Mouse (Mus musculus) limb, embryonic 13.5 days (tissue): Measurements from ENCODE around the gene Hmgb1. TPM values are rescaled to one million over a fixed set of nuclear protein-coding genes. Genes with fewer than 3 reads are reported as not detected.

Experiments used
- ATAC-seq: fragments of 200-750 bp; cut with Nextera tagmentation; 2 replicates; pipeline ENCODE4 v1.8.0; 2017; ENCODE audit warnings: low read depth, moderate number of reproducible peaks, moderate TSS enrichment; ENCODE audit not compliant: low FRiP score
- H3K27ac ChIP-seq: fragments of 300-500 bp; sonication (generic); 2 replicates; pipeline ENCODE4 v1.5.1; 2015; ENCODE audit warnings: inconsistent platforms, mild to moderate bottlenecking, moderate library complexity
- H3K27me3 ChIP-seq: fragments of 300-500 bp; sonication (generic); 2 replicates; pipeline ENCODE4 v1.6.1; 2015; ENCODE audit warnings: mild to moderate bottlenecking, inconsistent platforms
- H3K36me3 ChIP-seq: fragments of 300-500 bp; sonication (generic); 2 replicates; pipeline ENCODE4 v1.6.1; 2015; ENCODE audit warnings: inconsistent platforms, mild to moderate bottlenecking, moderate library complexity
- H3K4me1 ChIP-seq: fragments of 300-500 bp; sonication (generic); 2 replicates; pipeline ENCODE4 v1.6.1; 2015; ENCODE audit warnings: inconsistent platforms
- H3K4me2 ChIP-seq: fragments of 300-500 bp; sonication (generic); replicated peaks from 2 replicates; pipeline ENCODE4 v1.6.1; 2015; ENCODE audit warnings: inconsistent platforms, mild to moderate bottlenecking, moderate library complexity
- H3K4me3 ChIP-seq: fragments of 300-500 bp; sonication (generic); 2 replicates; pipeline ENCODE4 v1.5.1; 2015; ENCODE audit warnings: moderate library complexity, mild to moderate bottlenecking, inconsistent platforms
- H3K9ac ChIP-seq: fragments of 300-500 bp; sonication (generic); 2 replicates; pipeline ENCODE4 v1.6.1; 2015; ENCODE audit warnings: mild to moderate bottlenecking, inconsistent platforms
- H3K9me3 ChIP-seq: fragments of 300-500 bp; sonication (generic); 2 replicates; pipeline ENCODE4 v1.6.1; 2016; ENCODE audit warnings: inconsistent platforms
- WGBS: fragments of 180-500 bp; shearing (Covaris S2); methylation state at CpG from one replicate; pipeline ENCODE4 v1.1.7; 2015; 5-methylcytosine and 5-hydroxymethylcytosine counted together
- polyA plus RNA-seq: library from polyadenylated mRNA; unstranded; fragments of >200 nt; fragmentation: Nextera tagmentation; extraction: Ambion mirVana; gene quantifications from 2 replicates; pipeline ENCODE4 v1.2.1, GENCODE M21; 2015

Hmgb1 gene
- polyA plus RNA-seq, 1 experiment from 2014 or later = 1,754 TPM

- Histone ChIP-seq H3K4me3 (no peak overlapping the region), H3K36me3 (peaks cover 90% of the 10 kb centered on the region), H3K27me3 (no peaks in the 10 kb centered on the region), H3K9ac (no peak overlapping the region), H3K4me1 (0 out of 2 replicates have a peak, but pooled peaks cover 9% of the 10 kb centered on the region), H3K4me2 (no peak overlapping the region), H3K9me3 (no peaks in the 10 kb centered on the region), H3K27ac (no peak overlapping the region)
- ATAC-seq = no peak
- 88% methylated on average over 7 of the region's 7 CpGs for WGBS
Observed at GRCm38 (mm10) chr5:149208776-149209175, 24.5 kb upstream of the Hmgb1 start.

GRCm38 (mm10) chr5:149207661-149208060 lies 23.4 kb upstream of the Hmgb1 start:
- 81% methylated on average over 6 of the region's 6 CpGs for WGBS
- no peak overlapping the region for H3K9ac ChIP-seq
- H3K9me3 ChIP-seq = no peaks in the 10 kb centered on the region
- no peak overlapping the region for H3K4me2 ChIP-seq
- H3K36me3 ChIP-seq = peaks cover 90% of the 10 kb centered on the region
- 0 out of 2 replicates have a peak, but pooled peaks cover 9% of the 10 kb centered on the region for H3K4me1 ChIP-seq
- no peak for ATAC-seq
- no peak overlapping the region; the same call in 1 of the 2 replicates for H3K27ac ChIP-seq
- H3K27me3 ChIP-seq = no peaks in the 10 kb centered on the region
- no peak overlapping the region for H3K4me3 ChIP-seq

GRCm38 (mm10) chr5:149206286-149206685 lies 22.0 kb upstream of the Hmgb1 start:
- Histone ChIP-seq H3K27ac (no peak overlapping the region), H3K9me3 (no peaks in the 10 kb centered on the region), H3K9ac (no peak overlapping the region), H3K4me2 (no peak overlapping the region), H3K36me3 (peaks cover 90% of the 10 kb centered on the region), H3K27me3 (no peaks in the 10 kb centered on the region), H3K4me1 (0 out of 2 replicates have a peak, but pooled peaks cover 9% of the 10 kb centered on the region), H3K4me3 (no peak overlapping the region)
- no peak for ATAC-seq
- whole genome bisulfite sequencing = 81% methylated on average over 5 of the region's 5 CpGs

- Histone ChIP-seq H3K27me3 (no peaks in the 10 kb centered on the region), H3K27ac (peak overlapping the region; percentile 0; the same call in 1 of the 2 replicates), H3K36me3 (peaks cover 87% of the 10 kb centered on the region), H3K4me1 (0 out of 2 replicates have a peak, but pooled peaks cover 9% of the 10 kb centered on the region), H3K9me3 (no peaks in the 10 kb centered on the region), H3K4me3 (no peak overlapping the region), H3K4me2 (no peak overlapping the region), H3K9ac (no peak overlapping the region)
- WGBS = 76% methylated on average over 8 of the region's 8 CpGs
- ATAC-seq = no peak
Observed at GRCm38 (mm10) chr5:149205265-149205664, 21.0 kb upstream of the Hmgb1 start.

GRCm38 (mm10) chr5:149204822-149205221 lies 20.5 kb upstream of the Hmgb1 start:
- peaks cover 86% of the 10 kb centered on the region for H3K36me3 ChIP-seq

GRCm38 (mm10) chr5:149203796-149204375 lies 19.6 kb upstream of the Hmgb1 start:
- Histone ChIP-seq H3K4me1 (0 out of 2 replicates have a peak, but pooled peaks cover 9% of the 10 kb centered on the region), H3K27me3 (no peaks in the 10 kb centered on the region), H3K4me2 (no peak overlapping the region), H3K27ac (no peak overlapping the region), H3K9ac (no peak overlapping the region), H3K36me3 (peaks cover 85% of the 10 kb centered on the region), H3K9me3 (no peaks in the 10 kb centered on the region), H3K4me3 (no peak overlapping the region)
- no peak for ATAC-seq
- 81% methylated on average over 4 of the region's 4 CpGs for WGBS

More at GRCm38 (mm10) chr5:149204822-149205221, 20.5 kb upstream of the Hmgb1 start:
- Histone ChIP-seq H3K9ac (no peak overlapping the region), H3K4me2 (no peak overlapping the region), H3K9me3 (no peaks in the 10 kb centered on the region), H3K4me1 (0 out of 2 replicates have a peak, but pooled peaks cover 9% of the 10 kb centered on the region), H3K4me3 (no peak overlapping the region), H3K27ac (0 out of 2 replicates have a peak overlapping the region, but pooled peaks have one; percentile 0), H3K27me3 (no peaks in the 10 kb centered on the region)
- 89% methylated on average over 7 of the region's 7 CpGs for WGBS
- no peak for ATAC-seq

GRCm38 (mm10) chr5:149202941-149203340 lies 18.7 kb upstream of the Hmgb1 start:
- 70% methylated on average over 5 of the region's 5 CpGs for WGBS
- H3K36me3 ChIP-seq = peaks cover 82% of the 10 kb centered on the region
- no peak overlapping the region for H3K27ac ChIP-seq
- H3K4me2 ChIP-seq = no peak overlapping the region
- no peak overlapping the region for H3K4me3 ChIP-seq
- no peak for ATAC-seq
- no peaks in the 10 kb centered on the region for H3K27me3 ChIP-seq
- 0 out of 2 replicates have a peak, but pooled peaks cover 9% of the 10 kb centered on the region for H3K4me1 ChIP-seq
- no peaks in the 10 kb centered on the region for H3K9me3 ChIP-seq
- no peak overlapping the region for H3K9ac ChIP-seq

GRCm38 (mm10) chr5:149198782-149199181 lies 14.5 kb upstream of the Hmgb1 start:
- Histone ChIP-seq H3K9ac (no peak overlapping the region), H3K4me1 (peaks cover 12% of the 10 kb centered on the region), H3K27ac (no peak overlapping the region), H3K4me3 (no peak overlapping the region), H3K36me3 (peaks cover 74% of the 10 kb centered on the region), H3K27me3 (no peaks in the 10 kb centered on the region), H3K9me3 (no peaks in the 10 kb centered on the region), H3K4me2 (no peak overlapping the region)
- WGBS = 91% methylated on average over 1 of the region's 1 CpGs
- ATAC-seq = no peak

- WGBS = 8% methylated on average over 1 of the region's 1 CpGs
- Histone ChIP-seq H3K4me2 (0 out of 2 replicates have a peak overlapping the region, but pooled peaks have one; percentile 11), H3K36me3 (peaks cover 67% of the 10 kb centered on the region), H3K27ac (no peak overlapping the region), H3K9ac (no peak overlapping the region), H3K27me3 (no peaks in the 10 kb centered on the region), H3K9me3 (no peaks in the 10 kb centered on the region), H3K4me1 (peaks cover 12% of the 10 kb centered on the region), H3K4me3 (no peak overlapping the region)
- ATAC-seq = no peak
Observed at GRCm38 (mm10) chr5:149196611-149197010, 12.3 kb upstream of the Hmgb1 start.

- Histone ChIP-seq H3K9ac (no peak overlapping the region), H3K4me2 (no peak overlapping the region), H3K27me3 (no peaks in the 10 kb centered on the region), H3K4me1 (peaks cover 18% of the 10 kb centered on the region), H3K36me3 (peaks cover 57% of the 10 kb centered on the region), H3K9me3 (no peaks in the 10 kb centered on the region), H3K4me3 (no peak overlapping the region), H3K27ac (no peak overlapping the region)
- ATAC-seq = no peak
- 80% methylated on average over 1 of the region's 1 CpGs for WGBS
Observed at GRCm38 (mm10) chr5:149190160-149190559, 5.9 kb upstream of the Hmgb1 start.

- Histone ChIP-seq H3K9ac (peak overlapping the region; percentile 83), H3K27ac (no peak overlapping the region), H3K9me3 (no peaks in the 10 kb centered on the region), H3K4me1 (peaks cover 21% of the 10 kb centered on the region), H3K4me3 (peak overlapping the region; percentile 84), H3K36me3 (peaks cover 20% of the 10 kb centered on the region), H3K4me2 (peak overlapping the region; percentile 77), H3K27me3 (no peaks in the 10 kb centered on the region)
- no peak for ATAC-seq
- 79% methylated on average over 3 of the region's 3 CpGs for WGBS
Observed at GRCm38 (mm10) chr5:149185806-149186205, 1.5 kb upstream of the Hmgb1 start.

GRCm38 (mm10) chr5:149184844-149185186 lies 526 bp upstream of the Hmgb1 start:
- peak overlapping the region; percentile 85 for H3K27ac ChIP-seq
- peaks cover 21% of the 10 kb centered on the region for H3K4me1 ChIP-seq
- peaks cover 10% of the 10 kb centered on the region for H3K36me3 ChIP-seq
- H3K4me3 ChIP-seq = peak overlapping the region; percentile 84
- H3K9me3 ChIP-seq = no peaks in the 10 kb centered on the region
- WGBS = under 1% methylated on average over 20 of the region's 20 CpGs
- peak overlapping the region; percentile 77 for H3K4me2 ChIP-seq
- ATAC-seq = no peak; the same call in 1 of the 2 replicates
- no peaks in the 10 kb centered on the region for H3K27me3 ChIP-seq
- peak overlapping the region; percentile 83 for H3K9ac ChIP-seq

- Histone ChIP-seq H3K27me3 (no peaks in the 10 kb centered on the region), H3K4me2 (peak overlapping the region; percentile 65), H3K27ac (peak overlapping the region; percentile 95), H3K4me3 (peak overlapping the region; percentile 62), H3K9ac (peak overlapping the region; percentile 83), H3K36me3 (no peaks in the 10 kb centered on the region), H3K4me1 (peaks cover 21% of the 10 kb centered on the region), H3K9me3 (no peaks in the 10 kb centered on the region)
- peak; percentile 49 for ATAC-seq
- WGBS = 0% methylated on average over 13 of the region's 13 CpGs
Observed at GRCm38 (mm10) chr5:149183721-149184103, 577 bp downstream of the Hmgb1 start.
